Comparison of ENCODE assay signal across 8 mouse cellular contexts in genomic region chr12:71855730-71856479, GRCm38 (mm10). TPM values are rescaled to one million over a fixed set of nuclear protein-coding genes. Genes with fewer than 3 reads are reported as not detected.
DNase-seq lines count a peak whose midpoint lies in the region; ATAC-seq and TF ChIP-seq lines count a peak whose summit lies in the region.

No protein-coding gene starts in this region.

- no peak for DNase-seq in intestine, embryonic 14.5 days (ENCODE audit: low spot score)
- DNase-seq in gastrocnemius, postnatal 4 days (ENCODE audit: low spot score in 2 of 2): peak; percentile 46 to 73
- DNase-seq in spleen, adult 12 weeks (ENCODE audit: low spot score): no peak

- no peak overlapping the region for H3K4me3 ChIP-seq in intestine, embryonic 14.5 days (ENCODE audit: low read depth, low read length)
- H3K4me3 ChIP-seq in intestine, postnatal 0 days (ENCODE audit: low read depth, low read length): no peak overlapping the region
- H3K4me3 ChIP-seq in cortical plate, adult 2 months (ENCODE audit: insufficient read depth, low read length): no peak overlapping the region
- H3K4me3 ChIP-seq in intestine, embryonic 15.5 days (replicated peaks): no peak overlapping the region
- H3K4me3 ChIP-seq in liver, embryonic 16.5 days (ENCODE audit: low read depth, low read length): no peak overlapping the region
- no peak overlapping the region for H3K4me3 ChIP-seq in neural tube, embryonic 15.5 days (replicated peaks)

- 0 out of 2 replicates have a peak, but pooled peaks cover 7% of the 10 kb centered on the region for H3K36me3 ChIP-seq in intestine, embryonic 14.5 days (ENCODE audit: control insufficient read depth, insufficient read depth, low read length)
- H3K36me3 ChIP-seq in intestine, postnatal 0 days (ENCODE audit: control insufficient read depth, insufficient read depth): peaks cover 6% of the 10 kb centered on the region; the same call in 1 of the 2 replicates
- no peaks in the 10 kb centered on the region for H3K36me3 ChIP-seq in intestine, embryonic 15.5 days
- 0 out of 2 replicates have a peak, but pooled peaks cover 2% of the 10 kb centered on the region for H3K36me3 ChIP-seq in liver, embryonic 16.5 days (ENCODE audit: control insufficient read depth, insufficient read depth)
- H3K36me3 ChIP-seq in neural tube, embryonic 15.5 days: no peaks in the 10 kb centered on the region; the same call in 1 of the 2 replicates

- H3K4me1 ChIP-seq in intestine, embryonic 14.5 days (replicated peaks; ENCODE audit: control insufficient read depth, insufficient read depth, low read length): peaks cover 46% of the 10 kb centered on the region
- peaks cover 14% of the 10 kb centered on the region for H3K4me1 ChIP-seq in intestine, postnatal 0 days (replicated peaks; ENCODE audit: control insufficient read depth, insufficient read depth, low read length)
- H3K4me1 ChIP-seq in cortical plate, adult 2 months (ENCODE audit: control insufficient read depth, insufficient read depth, low read length): peaks cover 9% of the 10 kb centered on the region
- peaks cover 25% of the 10 kb centered on the region for H3K4me1 ChIP-seq in intestine, embryonic 15.5 days (replicated peaks)
- peaks cover 28% of the 10 kb centered on the region for H3K4me1 ChIP-seq in liver, embryonic 16.5 days (ENCODE audit: control insufficient read depth, low read depth, low read length)
- H3K4me1 ChIP-seq in neural tube, embryonic 15.5 days: peaks cover 54% of the 10 kb centered on the region

- H3K9ac ChIP-seq in intestine, embryonic 14.5 days (ENCODE audit: low read length): no peak overlapping the region
- no peak overlapping the region; the same call in 1 of the 2 replicates for H3K9ac ChIP-seq in intestine, postnatal 0 days (ENCODE audit: low read depth, low read length)
- H3K9ac ChIP-seq in intestine, embryonic 15.5 days: 0 out of 2 replicates have a peak overlapping the region, but pooled peaks have one; percentile 15
- no peak overlapping the region for H3K9ac ChIP-seq in liver, embryonic 16.5 days (ENCODE audit: low read depth, low read length)
- no peak overlapping the region for H3K9ac ChIP-seq in neural tube, embryonic 15.5 days (replicated peaks)

- no peaks in the 10 kb centered on the region for H3K27me3 ChIP-seq in intestine, embryonic 14.5 days (replicated peaks; ENCODE audit: control insufficient read depth, insufficient read depth, low read length)
- no peaks in the 10 kb centered on the region for H3K27me3 ChIP-seq in intestine, postnatal 0 days (replicated peaks; ENCODE audit: control insufficient read depth, insufficient read depth, low read length)
- H3K27me3 ChIP-seq in intestine, embryonic 15.5 days (replicated peaks): no peaks in the 10 kb centered on the region
- H3K27me3 ChIP-seq in liver, embryonic 16.5 days (ENCODE audit: control insufficient read depth, insufficient read depth, low read depth, low read length): no peaks in the 10 kb centered on the region
- H3K27me3 ChIP-seq in neural tube, embryonic 15.5 days (replicated peaks): no peaks in the 10 kb centered on the region

- peak overlapping the region; percentile 73 for H3K27ac ChIP-seq in intestine, embryonic 14.5 days (ENCODE audit: low read depth)
- H3K27ac ChIP-seq in intestine, postnatal 0 days (ENCODE audit: low read depth, low read length): no peak overlapping the region
- peak overlapping the region; percentile 50; the same call in 1 of the 2 replicates for H3K27ac ChIP-seq in cortical plate, adult 2 months (ENCODE audit: insufficient read depth, low read length)
- peak overlapping the region; percentile 55 for H3K27ac ChIP-seq in intestine, embryonic 15.5 days
- H3K27ac ChIP-seq in liver, embryonic 16.5 days (ENCODE audit: low read length): no peak overlapping the region; the same call in 1 of the 2 replicates
- peak overlapping the region; percentile 48 for H3K27ac ChIP-seq in neural tube, embryonic 15.5 days (replicated peaks)

- no peaks in the 10 kb centered on the region for H3K9me3 ChIP-seq in intestine, embryonic 14.5 days (ENCODE audit: control insufficient read depth, low read length)
- no peaks in the 10 kb centered on the region for H3K9me3 ChIP-seq in intestine, postnatal 0 days (ENCODE audit: control insufficient read depth)
- H3K9me3 ChIP-seq in intestine, embryonic 15.5 days: no peaks in the 10 kb centered on the region
- no peaks in the 10 kb centered on the region for H3K9me3 ChIP-seq in liver, embryonic 16.5 days (replicated peaks; ENCODE audit: control insufficient read depth, low read length)
- no peaks in the 10 kb centered on the region for H3K9me3 ChIP-seq in neural tube, embryonic 15.5 days (replicated peaks)

- H3K4me2 ChIP-seq in intestine, embryonic 14.5 days (ENCODE audit: low read length): peak overlapping the region; percentile 12; the same call in 1 of the 2 replicates
- no peak overlapping the region for H3K4me2 ChIP-seq in intestine, postnatal 0 days (replicated peaks; ENCODE audit: low read depth)
- 0 out of 2 replicates have a peak overlapping the region, but pooled peaks have one; percentile 8 for H3K4me2 ChIP-seq in intestine, embryonic 15.5 days (replicated peaks)
- no peak overlapping the region for H3K4me2 ChIP-seq in liver, embryonic 16.5 days (ENCODE audit: low read depth, low read length)
- H3K4me2 ChIP-seq in neural tube, embryonic 15.5 days: no peak overlapping the region

- WGBS in intestine, embryonic 14.5 days: 27% methylated on average over 10 of the region's 10 CpGs
- WGBS in intestine, postnatal 0 days: 50% methylated on average over 10 of the region's 10 CpGs
- 33% methylated on average over 10 of the region's 10 CpGs for WGBS in intestine, embryonic 15.5 days
- 51% methylated on average over 10 of the region's 10 CpGs for WGBS in liver, embryonic 16.5 days (ENCODE audit: insufficient replicate concordance)
- 46% methylated on average over 10 of the region's 10 CpGs for WGBS in neural tube, embryonic 15.5 days

- no peak for TF ChIP-seq CTCF in intestine, postnatal 0 days (IDR thresholded peaks at IDR 0.05; ENCODE audit: low read depth)
- no peak for TF ChIP-seq CTCF in cortical plate, adult 2 months (IDR thresholded peaks at IDR 0.05; ENCODE audit: extremely low read depth, insufficient read depth, low read length)

- 0 out of 2 replicates have a peak, but pooled peaks have one; percentile 19 for ATAC-seq in intestine, embryonic 14.5 days (replicated peaks; ENCODE audit: low FRiP score, low TSS enrichment, low read depth)
- no peak for ATAC-seq in intestine, postnatal 0 days
- peak; percentile 53 for ATAC-seq in intestine, embryonic 15.5 days
- ATAC-seq in liver, embryonic 16.5 days (ENCODE audit: low read depth): 0 out of 2 replicates have a peak, but pooled peaks have one; percentile 23
- 0 out of 2 replicates have a peak, but pooled peaks have one; percentile 25 for ATAC-seq in neural tube, embryonic 15.5 days (ENCODE audit: low FRiP score)

- TF ChIP-seq POLR2A in cortical plate, adult 2 months (IDR thresholded peaks at IDR 0.05; ENCODE audit: extremely low read depth, insufficient read depth, low read length): no peak

RNA-seq across cellular contexts. Expression of gene Daam1, which starts 25.0 kb away (rescaled TPM):
- polyA plus RNA-seq in intestine, embryonic 14.5 days (2014; fragmentation: Nextera tagmentation; extraction: Ambion mirVana): 15.6 and 16.1 TPM in 2 replicates
- 5.3 and 5.7 TPM in 2 replicates for polyA plus RNA-seq in intestine, postnatal 0 days (2015; fragmentation: Nextera tagmentation; extraction: Ambion mirVana)
- polyA plus RNA-seq in cortical plate, adult 2 months (2012; rRNA removed): 26.2 and 26.9 TPM in 2 replicates
- total RNA-seq in gastrocnemius, postnatal 4 days (2021): 10 to 100 TPM; 28.8 to 34.6 TPM
- 9.0 and 9.1 TPM in 2 replicates for polyA plus RNA-seq in intestine, embryonic 15.5 days (2015; fragmentation: Nextera tagmentation; extraction: Ambion mirVana)
- polyA plus RNA-seq in liver, embryonic 16.5 days (2015; fragmentation: Nextera tagmentation; extraction: Ambion mirVana): 9.6 and 10.2 TPM in 2 replicates
- polyA plus RNA-seq in neural tube, embryonic 15.5 days (2015; fragmentation: Nextera tagmentation; extraction: Ambion mirVana): 21.4 and 24.1 TPM in 2 replicates

Comparison
In these comparisons a context has a peak if more than half of its experiments do, and no peak if none do; other contexts are left out.
1. H3K27ac ChIP-seq: peak in intestine, embryonic 14.5 days (single experiment), cortical plate, adult 2 months (single experiment), intestine, embryonic 15.5 days (single experiment) and neural tube, embryonic 15.5 days (single experiment); none in intestine, postnatal 0 days (single experiment) and liver, embryonic 16.5 days (single experiment).
2. H3K4me2 ChIP-seq: peak in intestine, embryonic 14.5 days (single experiment) and intestine, embryonic 15.5 days (single experiment); none in intestine, postnatal 0 days (single experiment), liver, embryonic 16.5 days (single experiment) and neural tube, embryonic 15.5 days (single experiment).
3. DNase-seq: peak in gastrocnemius, postnatal 4 days (2 of 2); none in intestine, embryonic 14.5 days (single experiment) and spleen, adult 12 weeks (single experiment).